ENCODE assay signal across 10 mouse cellular contexts in the genomic region with DNA sequence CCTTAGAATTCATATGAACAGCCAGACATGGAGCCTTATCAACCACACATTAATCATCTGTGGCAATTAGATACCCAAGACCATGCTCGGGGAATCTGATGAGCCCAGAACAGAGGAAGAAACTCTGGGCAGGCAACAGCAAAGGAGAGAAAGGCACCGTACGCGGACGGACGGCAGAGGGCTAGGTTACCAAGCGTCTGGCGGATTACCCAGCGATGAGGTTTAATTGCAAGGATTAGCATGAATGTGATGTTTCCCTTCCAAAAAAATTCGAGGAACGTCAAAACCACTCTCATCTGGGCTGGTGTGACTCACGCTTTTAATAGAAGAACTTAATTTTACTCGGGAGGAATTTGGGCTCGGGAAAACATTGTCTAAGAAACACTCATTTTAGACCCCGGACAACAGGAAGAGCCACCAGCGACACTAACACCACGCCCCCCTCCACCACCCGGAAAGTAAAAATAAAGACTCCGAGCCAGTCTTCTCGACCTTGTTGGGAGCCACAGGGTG. TPM values are rescaled to one million over a fixed set of nuclear protein-coding genes. Genes with fewer than 3 reads are reported as not detected.
A peak's percentile ranks its signal among the peaks of the same experiment; 100 is the strongest.
DNase-seq lines count a peak whose midpoint lies in the region; ATAC-seq and TF ChIP-seq lines count a peak whose summit lies in the region.
"Had no signal": no experiment of that assay in that cellular context is flagged by ENCODE, and none has a peak within 500 bp of the region (broad histone marks: within the 10 kb centered on the region; RNA-seq: fewer than 3 reads in every experiment).

No protein-coding gene starts in this region.

- no peak for DNase-seq in heart, postnatal 36 days
- peak; percentile 76 for DNase-seq in embryonic facial prominence, embryonic 14.5 days (ENCODE audit: low spot score)
- DNase-seq in thymus, adult 18-20 months = no peak
- DNase-seq in thymus, postnatal 14 days = no peak
- no peak for DNase-seq in layer of hippocampus, adult 9-11 months
- DNase-seq: kidney, postnatal 25 days had no signal

- no peak for TF ChIP-seq CTCF in E14TG2a.4 (conservative IDR thresholded peaks at IDR 0.05; ENCODE audit: low read length)

- ATAC-seq in heart, embryonic 15.5 days (replicated peaks; ENCODE audit: insufficient number of reproducible peaks, insufficient read depth, low FRiP score, low read depth) = no peak
- no peak for ATAC-seq in embryonic facial prominence, embryonic 14.5 days (ENCODE audit: low read depth)
- no peak for ATAC-seq in limb, embryonic 13.5 days (ENCODE audit: low FRiP score, low read depth)

- intact Hi-C loops in heart, postnatal 36 days (cut with DNase I) = no loop called here

- H3K36me3 ChIP-seq in heart, embryonic 15.5 days = no peaks in the 10 kb centered on the region
- no peaks in the 10 kb centered on the region for H3K36me3 ChIP-seq in E14TG2a.4 (ENCODE audit: insufficient read depth, low read length)
- H3K36me3 ChIP-seq in embryonic facial prominence, embryonic 14.5 days (ENCODE audit: control insufficient read depth, insufficient read depth, low read length) = no peaks in the 10 kb centered on the region
- H3K36me3 ChIP-seq in limb, embryonic 13.5 days = peaks cover 5% of the 10 kb centered on the region; the same call in 1 of the 2 replicates

- H3K4me1 ChIP-seq in heart, embryonic 15.5 days (replicated peaks) = peaks cover 19% of the 10 kb centered on the region; the same call in 1 of the 2 replicates
- peaks cover 33% of the 10 kb centered on the region for H3K4me1 ChIP-seq in E14TG2a.4 (replicated peaks; ENCODE audit: low read depth, low read length)
- peaks cover 59% of the 10 kb centered on the region for H3K4me1 ChIP-seq in embryonic facial prominence, embryonic 14.5 days (ENCODE audit: control insufficient read depth, insufficient read depth, low read length)
- H3K4me1 ChIP-seq in limb, embryonic 13.5 days = peaks cover 69% of the 10 kb centered on the region

- H3K27me3 ChIP-seq in heart, embryonic 15.5 days = no peaks in the 10 kb centered on the region
- H3K27me3 ChIP-seq in E14TG2a.4 (ENCODE audit: insufficient read depth, low read length) = peaks cover 47% of the 10 kb centered on the region
- H3K27me3 ChIP-seq in embryonic facial prominence, embryonic 14.5 days (replicated peaks; ENCODE audit: control insufficient read depth, insufficient read depth, low read length) = no peaks in the 10 kb centered on the region
- peaks cover 5% of the 10 kb centered on the region; the same call in 1 of the 2 replicates for H3K27me3 ChIP-seq in limb, embryonic 13.5 days
- H3K27me3 ChIP-seq: CH12.LX had no signal

- H3K9ac ChIP-seq in heart, embryonic 15.5 days = no peak overlapping the region
- no peak overlapping the region for H3K9ac ChIP-seq in embryonic facial prominence, embryonic 14.5 days (ENCODE audit: low read depth, low read length)
- H3K9ac ChIP-seq in limb, embryonic 13.5 days = peak overlapping the region; percentile 10; the same call in 1 of the 2 replicates

- peak overlapping the region; percentile 9; the same call in 1 of the 2 replicates for H3K4me2 ChIP-seq in heart, embryonic 15.5 days
- H3K4me2 ChIP-seq in embryonic facial prominence, embryonic 14.5 days (ENCODE audit: low read depth, low read length) = peak overlapping the region; percentile 40
- peak overlapping the region; percentile 59 for H3K4me2 ChIP-seq in limb, embryonic 13.5 days (replicated peaks)

- 53% methylated on average over 20 of the region's 20 CpGs for WGBS in heart, embryonic 15.5 days
- 29% methylated on average over 20 of the region's 20 CpGs for whole genome bisulfite sequencing in embryonic facial prominence, embryonic 14.5 days
- 35% methylated on average over 20 of the region's 20 CpGs for WGBS in limb, embryonic 13.5 days

- H3K27ac ChIP-seq in heart, embryonic 15.5 days = no peak overlapping the region
- peak overlapping the region; percentile 64 for H3K27ac ChIP-seq in embryonic facial prominence, embryonic 14.5 days (replicated peaks; ENCODE audit: low read depth, low read length)
- H3K27ac ChIP-seq in limb, embryonic 13.5 days = no peak overlapping the region

- no peak overlapping the region for H3K4me3 ChIP-seq in heart, embryonic 15.5 days
- H3K4me3 ChIP-seq in E14TG2a.4 (replicated peaks; ENCODE audit: low read length) = 0 out of 2 replicates have a peak overlapping the region, but pooled peaks have one; percentile 4
- H3K4me3 ChIP-seq in embryonic facial prominence, embryonic 14.5 days (ENCODE audit: low read depth, low read length) = peak overlapping the region; percentile 18; the same call in 1 of the 2 replicates
- H3K4me3 ChIP-seq in limb, embryonic 13.5 days = no peak overlapping the region

- no peaks in the 10 kb centered on the region for H3K9me3 ChIP-seq in heart, embryonic 15.5 days (replicated peaks)
- no peaks in the 10 kb centered on the region for H3K9me3 ChIP-seq in E14TG2a.4 (ENCODE audit: low read length)
- no peaks in the 10 kb centered on the region for H3K9me3 ChIP-seq in embryonic facial prominence, embryonic 14.5 days (ENCODE audit: control insufficient read depth, low read length)
- no peaks in the 10 kb centered on the region for H3K9me3 ChIP-seq in limb, embryonic 13.5 days

RNA-seq across cellular contexts. Expression of a gene that starts 52.7 kb away (rescaled TPM):
- 4.6 and 9.3 TPM in 2 replicates for polyA plus RNA-seq in heart, embryonic 15.5 days (2015; fragmentation: Nextera tagmentation; extraction: Ambion mirVana)
- under 1 TPM; 0.76 to 0.86 TPM for total RNA-seq in heart, postnatal 36 days (2021)
- polyA plus RNA-seq in embryonic facial prominence, embryonic 14.5 days (2014; fragmentation: Nextera tagmentation; extraction: Ambion mirVana) = 16.5 and 20.7 TPM in 2 replicates
- 12.6 and 14.1 TPM in 2 replicates for polyA plus RNA-seq in limb, embryonic 13.5 days (2015; fragmentation: Nextera tagmentation; extraction: Ambion mirVana)
- total RNA-seq: CH12.LX had no signal

Comparison
In these comparisons a context has a peak if more than half of its experiments do, and no peak if none do; other contexts are left out.
1. H3K4me2 ChIP-seq: peak in every context shown above with its lines; median percentile 59 in limb, embryonic 13.5 days; 40 in embryonic facial prominence, embryonic 14.5 days; 9 in heart, embryonic 15.5 days.
2. H3K4me3 ChIP-seq: peak in E14TG2a.4 (single experiment) and embryonic facial prominence, embryonic 14.5 days (single experiment); none in heart, embryonic 15.5 days (single experiment) and limb, embryonic 13.5 days (single experiment).